Mouse (Mus musculus): ENCODE results near the gene Zfp697. TPM values are rescaled to one million over a fixed set of nuclear protein-coding genes. Genes with fewer than 3 reads are reported as not detected.
A peak's percentile ranks its signal among the peaks of the same experiment; 100 is the strongest.

Zfp697 gene
- polyA plus RNA-seq, 2 experiments: 1.6 to 1.7 TPM

DNA sequence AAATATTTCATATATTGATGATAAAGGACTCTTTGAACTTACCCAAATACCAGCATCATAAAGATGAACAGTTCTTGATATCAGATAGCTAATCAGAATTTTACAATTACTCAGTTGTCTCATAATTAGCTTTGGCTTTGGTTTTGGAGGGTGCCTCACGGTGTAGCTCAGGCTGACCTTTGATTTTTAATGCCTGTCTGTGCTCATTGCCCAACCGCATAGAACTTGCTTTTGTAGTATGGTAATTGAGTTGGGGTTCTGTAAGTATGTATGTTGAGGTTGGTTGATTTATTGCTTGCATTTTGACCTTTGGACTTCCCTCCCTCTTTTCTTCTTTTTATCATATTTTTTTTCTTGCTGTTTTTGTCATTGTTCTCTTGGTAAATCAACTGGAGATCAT lies 31.5 kb downstream of the Zfp697 start:
- WGBS (ENCODE audit: insufficient replicate concordance): 45% methylated on average over 2 of the region's 2 CpGs
- ATAC-seq (ENCODE audit: insufficient read depth) (no peak), DNase-seq (ENCODE audit: low read depth in 3 of 3, low spot score in 3 of 3) (no peak)
- Histone ChIP-seq H3K4me3 (ENCODE audit: insufficient read depth in 1 of 2, low read depth in 2 of 2, low read length in 2 of 2) (no peak overlapping the region), H3K27me3 (ENCODE audit: control insufficient read depth, insufficient read depth, low read length) (no peaks in the 10 kb centered on the region), H3K4me2 (ENCODE audit: low read depth) (no peak overlapping the region), H3K36me3 (replicated peaks; ENCODE audit: control insufficient read depth, insufficient read depth, low read depth) (no peaks in the 10 kb centered on the region), H3K4me1 (replicated peaks; ENCODE audit: control insufficient read depth in 2 of 2, insufficient read depth in 2 of 2, low read length in 1 of 2) (peaks cover 0 to 21% of the 10 kb centered on the region in 2 experiments; a peak in 2 of 4 replicates), H3K9me3 (ENCODE audit: control insufficient read depth, low read length) (no peaks in the 10 kb centered on the region), H3K9ac (replicated peaks) (no peak overlapping the region), H3K27ac (no peak overlapping the region)
- TF ChIP-seq CTCF (IDR thresholded peaks at IDR 0.05; ENCODE audit: low read depth) (no peak), EP300 (IDR thresholded peaks at IDR 0.05; ENCODE audit: low read depth) (no peak)

DNA sequence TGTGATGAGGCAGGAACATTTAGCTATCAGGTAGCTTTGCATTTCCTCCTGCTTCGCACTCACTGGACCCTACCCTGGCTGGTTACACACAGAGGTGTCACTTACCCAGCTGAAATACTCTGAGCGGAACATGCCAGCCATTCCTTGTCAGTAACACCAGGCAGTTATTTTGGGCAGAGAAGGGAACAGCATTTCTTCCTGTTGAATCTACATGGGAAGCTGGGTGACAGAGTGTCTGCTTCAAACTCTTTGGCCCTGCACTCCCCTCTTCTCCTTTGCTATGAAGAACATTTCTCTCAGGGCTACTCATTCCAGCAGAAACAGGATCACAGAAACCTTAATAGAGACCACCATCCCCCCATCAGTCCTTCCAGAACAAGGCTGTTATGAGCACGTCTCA lies 32.0 kb downstream of the Zfp697 start:
- TF ChIP-seq CTCF (IDR thresholded peaks at IDR 0.05; ENCODE audit: low read depth) (no peak), EP300 (IDR thresholded peaks at IDR 0.05; ENCODE audit: low read depth) (no peak)
- Histone ChIP-seq H3K4me2 (ENCODE audit: low read depth) (no peak overlapping the region), H3K4me1 (replicated peaks; ENCODE audit: control insufficient read depth in 2 of 2, insufficient read depth in 2 of 2, low read length in 1 of 2) (peaks cover 0 to 21% of the 10 kb centered on the region in 2 experiments; a peak in 2 of 4 replicates), H3K27ac (no peak overlapping the region), H3K9me3 (ENCODE audit: control insufficient read depth, low read length) (no peaks in the 10 kb centered on the region), H3K9ac (replicated peaks) (no peak overlapping the region), H3K4me3 (ENCODE audit: insufficient read depth in 1 of 2, low read depth in 2 of 2, low read length in 2 of 2) (no peak overlapping the region), H3K27me3 (ENCODE audit: control insufficient read depth, insufficient read depth, low read length) (no peaks in the 10 kb centered on the region), H3K36me3 (replicated peaks; ENCODE audit: control insufficient read depth, insufficient read depth, low read depth) (no peaks in the 10 kb centered on the region)
- DNase-seq (ENCODE audit: low read depth in 3 of 3, low spot score in 3 of 3) (no peak), ATAC-seq (ENCODE audit: insufficient read depth) (no peak)
- WGBS (ENCODE audit: insufficient replicate concordance): 49% methylated on average over 3 of the region's 3 CpGs

DNA sequence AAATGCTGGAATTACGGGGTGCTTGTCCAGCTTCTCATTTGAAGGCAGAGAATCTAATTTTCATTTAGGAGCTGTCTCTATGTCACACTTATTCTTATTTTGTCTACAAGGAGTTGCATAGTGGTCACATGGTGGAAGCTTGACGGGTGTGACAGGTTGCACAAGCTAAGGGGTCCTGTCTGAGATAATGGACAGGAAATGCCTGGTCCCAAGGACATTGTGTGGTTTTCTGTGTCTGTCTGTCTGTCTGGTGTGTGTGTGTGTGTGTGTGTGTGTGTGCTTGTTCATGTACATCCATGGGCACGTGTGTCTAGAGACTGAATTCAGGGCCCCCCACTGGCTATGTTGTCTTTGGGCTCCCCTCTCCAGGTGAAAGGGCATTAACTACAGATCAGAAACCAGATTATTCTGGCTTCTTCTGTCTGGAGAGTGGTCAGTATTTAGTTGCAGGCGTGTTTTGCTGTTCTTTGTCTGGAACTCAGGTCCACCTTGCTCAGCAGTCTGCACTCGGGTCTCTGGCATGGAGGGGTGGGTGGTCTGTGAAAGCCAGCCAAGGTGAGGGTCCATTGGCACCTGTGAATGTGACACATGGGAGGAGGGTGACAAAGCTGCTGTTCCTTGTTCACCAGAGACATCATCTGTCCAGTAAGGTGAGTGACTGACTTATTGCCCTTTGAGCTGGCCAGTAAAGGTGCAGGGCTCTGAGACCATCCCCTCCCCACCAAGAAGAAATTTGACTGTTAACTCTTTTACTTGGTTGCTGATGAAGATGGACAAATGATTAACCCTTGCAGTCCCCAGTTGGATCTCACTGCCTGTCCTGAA lies 34.4 kb downstream of the Zfp697 start:
- Histone ChIP-seq H3K9me3 (ENCODE audit: control insufficient read depth, low read length) (no peaks in the 10 kb centered on the region), H3K4me3 (ENCODE audit: insufficient read depth in 1 of 2, low read depth in 2 of 2, low read length in 2 of 2) (no peak overlapping the region), H3K36me3 (replicated peaks; ENCODE audit: control insufficient read depth, insufficient read depth, low read depth) (no peaks in the 10 kb centered on the region), H3K27me3 (ENCODE audit: control insufficient read depth, insufficient read depth, low read length) (no peaks in the 10 kb centered on the region), H3K4me2 (ENCODE audit: low read depth) (no peak overlapping the region), H3K9ac (replicated peaks) (no peak overlapping the region), H3K27ac (no peak overlapping the region), H3K4me1 (replicated peaks; ENCODE audit: control insufficient read depth in 2 of 2, insufficient read depth in 2 of 2, low read length in 1 of 2) (peaks cover 0 to 25% of the 10 kb centered on the region in 2 experiments; a peak in 2 of 4 replicates)
- no peak for DNase-seq (ENCODE audit: low read depth in 3 of 3, low spot score in 3 of 3)
- TF ChIP-seq CTCF (IDR thresholded peaks at IDR 0.05; ENCODE audit: low read depth): no peak
- TF ChIP-seq EP300 (IDR thresholded peaks at IDR 0.05; ENCODE audit: low read depth): no peak
- 24% methylated on average over 5 of the region's 5 CpGs for WGBS (ENCODE audit: insufficient replicate concordance)
- no peak for ATAC-seq (ENCODE audit: insufficient read depth)

DNA sequence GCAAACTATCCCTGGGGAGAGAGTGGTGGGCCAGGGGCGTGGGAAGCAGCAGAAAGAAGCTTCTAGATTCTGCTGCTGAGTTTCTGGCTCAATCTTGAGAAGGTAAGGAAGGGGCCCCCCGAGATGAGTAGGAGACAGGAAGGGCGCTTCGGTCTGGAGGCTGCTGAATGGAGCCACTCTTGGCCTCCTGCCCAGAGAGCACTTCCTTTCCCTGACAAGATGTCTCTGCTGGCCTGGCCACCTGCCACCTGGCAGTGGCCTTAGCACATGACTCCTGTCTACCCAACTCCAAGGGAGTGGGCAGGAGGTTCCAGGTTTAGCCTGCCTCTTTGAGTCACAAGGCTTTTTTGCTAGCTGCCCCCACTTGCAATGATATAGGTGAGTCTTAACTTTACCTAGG lies 35.1 kb downstream of the Zfp697 start:
- TF ChIP-seq EP300 (IDR thresholded peaks at IDR 0.05; ENCODE audit: low read depth) (no peak), CTCF (IDR thresholded peaks at IDR 0.05; ENCODE audit: low read depth) (no peak)
- H3K36me3 ChIP-seq (replicated peaks; ENCODE audit: control insufficient read depth, insufficient read depth, low read depth): no peaks in the 10 kb centered on the region
- H3K4me3 ChIP-seq (ENCODE audit: insufficient read depth in 1 of 2, low read depth in 2 of 2, low read length in 2 of 2): no peak overlapping the region
- no peak overlapping the region for H3K27ac ChIP-seq
- H3K4me1 ChIP-seq (replicated peaks; ENCODE audit: control insufficient read depth in 2 of 2, insufficient read depth in 2 of 2, low read length in 1 of 2): peaks cover 0 to 25% of the 10 kb centered on the region in 2 experiments; a peak in 2 of 4 replicates
- H3K27me3 ChIP-seq (ENCODE audit: control insufficient read depth, insufficient read depth, low read length): no peaks in the 10 kb centered on the region
- H3K4me2 ChIP-seq (ENCODE audit: low read depth): no peak overlapping the region
- no peaks in the 10 kb centered on the region for H3K9me3 ChIP-seq (ENCODE audit: control insufficient read depth, low read length)
- H3K9ac ChIP-seq (replicated peaks): no peak overlapping the region
- WGBS (ENCODE audit: insufficient replicate concordance): 15% methylated on average over 4 of the region's 4 CpGs
- ATAC-seq (ENCODE audit: insufficient read depth) (0 out of 2 replicates have a peak, but pooled peaks have one; percentile 31), DNase-seq (ENCODE audit: low read depth in 3 of 3, low spot score in 3 of 3) (no peak)

DNA sequence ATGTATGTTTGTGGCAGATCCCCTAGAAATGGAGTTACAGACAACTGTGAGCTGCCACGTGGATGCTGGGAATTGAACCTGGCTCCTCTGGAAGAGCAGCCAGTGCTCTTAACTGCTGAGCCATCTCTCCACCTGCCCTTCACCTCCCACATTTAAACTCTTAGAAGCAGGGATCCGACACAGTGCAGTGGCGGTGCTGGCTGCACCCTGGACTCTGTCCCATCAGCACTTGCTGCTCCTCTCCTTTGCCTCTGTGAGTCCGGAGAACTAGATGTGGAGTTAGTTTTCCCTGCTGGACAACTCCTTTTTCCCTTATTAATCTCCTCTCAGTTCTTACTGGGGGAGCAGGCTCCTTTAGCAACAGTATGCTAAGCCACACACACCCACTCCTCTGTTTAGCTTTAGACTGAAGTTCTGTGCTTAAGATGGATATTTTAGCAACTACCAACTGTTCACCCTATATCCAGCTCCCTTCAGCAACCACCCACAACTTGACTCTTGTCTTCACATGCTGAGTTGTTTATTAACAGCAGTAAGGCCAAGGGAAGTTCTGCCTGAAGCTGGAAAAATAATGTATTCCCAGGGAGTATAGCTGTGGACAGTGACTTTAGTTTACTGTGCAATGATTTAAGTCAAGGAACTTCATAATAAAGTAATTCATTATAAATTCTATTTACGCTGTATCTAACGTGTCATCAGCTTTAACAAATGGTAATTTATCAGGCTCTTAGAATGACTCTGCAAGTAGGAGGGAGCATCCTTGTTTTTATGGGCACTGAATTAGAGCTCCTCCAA lies 36.9 kb downstream of the Zfp697 start:
- H3K9me3 ChIP-seq (ENCODE audit: control insufficient read depth, low read length): no peaks in the 10 kb centered on the region
- WGBS (ENCODE audit: insufficient replicate concordance): 58% methylated on average over 6 of the region's 6 CpGs
- no peak overlapping the region for H3K4me2 ChIP-seq (ENCODE audit: low read depth)
- H3K27ac ChIP-seq: no peak overlapping the region
- no peak overlapping the region for H3K4me3 ChIP-seq (ENCODE audit: insufficient read depth in 1 of 2, low read depth in 2 of 2, low read length in 2 of 2)
- no peaks in the 10 kb centered on the region for H3K36me3 ChIP-seq (replicated peaks; ENCODE audit: control insufficient read depth, insufficient read depth, low read depth)
- DNase-seq (ENCODE audit: low read depth in 3 of 3, low spot score in 3 of 3) (no peak), ATAC-seq (ENCODE audit: insufficient read depth) (no peak)
- H3K27me3 ChIP-seq (ENCODE audit: control insufficient read depth, insufficient read depth, low read length): no peaks in the 10 kb centered on the region
- H3K9ac ChIP-seq (replicated peaks): no peak overlapping the region
- no peak for TF ChIP-seq EP300 (IDR thresholded peaks at IDR 0.05; ENCODE audit: low read depth)
- no peak for TF ChIP-seq CTCF (IDR thresholded peaks at IDR 0.05; ENCODE audit: low read depth)
- H3K4me1 ChIP-seq (replicated peaks; ENCODE audit: control insufficient read depth in 2 of 2, insufficient read depth in 2 of 2, low read length in 1 of 2): peaks cover 0 to 24% of the 10 kb centered on the region in 2 experiments; a peak in 2 of 4 replicates

Data from liver, embryonic 14.5 days (tissue).